Mouse (Mus musculus) lung, embryonic 16.5 days (tissue): ENCODE data around the gene Scyl2. TPM values are rescaled to one million over a fixed set of nuclear protein-coding genes. Genes with fewer than 3 reads are reported as not detected.

ENCODE experiments used
- ATAC-seq: fragments of 200-750 bp; cut with Nextera tagmentation; 2 replicates; pipeline ENCODE4 v1.8.0; 2017; ENCODE audit warnings: low read depth, mild to moderate bottlenecking, moderate library complexity
- H3K27ac ChIP-seq: fragments of 300-500 bp; sonication (generic); 2 replicates; pipeline ENCODE4 v1.5.1; 2014; ENCODE audit warnings: mild to moderate bottlenecking, control low read depth, low read length
- H3K27me3 ChIP-seq: fragments of 300-500 bp; sonication (generic); 2 replicates; pipeline ENCODE4 v1.6.1; 2014; ENCODE audit warnings: low read depth, low read length, mixed read lengths; ENCODE audit not compliant: control insufficient read depth, insufficient read depth
- H3K36me3 ChIP-seq: fragments of 300-500 bp; sonication (generic); 2 replicates; pipeline ENCODE4 v1.6.1; 2014; ENCODE audit warnings: low read length; ENCODE audit not compliant: control insufficient read depth, insufficient read depth
- H3K4me1 ChIP-seq: fragments of 300-500 bp; sonication (generic); replicated peaks from 2 replicates; pipeline ENCODE4 v1.6.1; 2014; ENCODE audit warnings: low read length, mixed read lengths; ENCODE audit not compliant: control insufficient read depth, insufficient read depth
- H3K4me2 ChIP-seq: fragments of 300-500 bp; sonication (generic); 2 replicates; pipeline ENCODE4 v1.6.1; 2014; ENCODE audit warnings: low read depth, low read length, control low read depth
- H3K4me3 ChIP-seq: fragments of 300-500 bp; sonication (generic); 2 replicates; pipeline ENCODE4 v1.5.1; 2014; ENCODE audit warnings: mild to moderate bottlenecking, low read length, control low read depth
- H3K9ac ChIP-seq: fragments of 300-500 bp; sonication (generic); 2 replicates; pipeline ENCODE4 v1.6.1; 2014; ENCODE audit warnings: low read length, control low read depth
- H3K9me3 ChIP-seq: fragments of 300-500 bp; sonication (generic); 2 replicates; pipeline ENCODE4 v1.6.1; 2016; ENCODE audit warnings: low read length; ENCODE audit not compliant: control insufficient read depth
- WGBS: fragments of 180-500 bp; shearing (Covaris S2); extraction: QIAGEN DNeasy Blood & Tissue Kit; methylation state at CpG from one replicate; pipeline ENCODE4 v1.1.7; 2014; 5-methylcytosine and 5-hydroxymethylcytosine counted together
- polyA plus RNA-seq: library from polyadenylated mRNA; unstranded; fragments of >200 nt; fragmentation: Nextera tagmentation; extraction: Ambion mirVana; gene quantifications from 2 replicates; pipeline ENCODE4 v1.2.1, GENCODE M21; 2015

The Scyl2 gene
- polyA plus RNA-seq, 1 experiment from 2014 or later = 7.7 TPM

DNA sequence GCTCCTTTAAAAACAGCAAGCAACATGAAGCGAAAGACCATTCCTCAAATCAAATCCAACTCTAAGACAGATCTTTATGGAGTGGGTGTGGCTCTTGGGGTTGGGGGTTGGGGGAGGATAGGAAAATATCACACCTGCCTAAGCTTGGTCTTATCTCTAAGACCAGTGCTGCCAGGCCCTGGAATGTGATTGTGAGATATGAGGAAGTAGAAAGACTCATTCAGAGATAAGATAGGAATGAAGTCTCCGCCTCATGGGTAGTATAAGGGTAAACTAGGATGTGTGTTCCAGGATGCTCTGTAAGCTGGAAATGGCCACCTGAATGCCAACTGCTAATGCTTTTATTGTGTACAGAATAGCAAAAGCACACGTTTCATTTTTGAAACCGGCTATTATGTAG, 91.8 kb downstream of the Scyl2 start:
- WGBS = 49% methylated on average over 4 of the region's 4 CpGs
- ATAC-seq = no peak
- H3K4me3 ChIP-seq = no peak overlapping the region
- H3K4me2 ChIP-seq = no peak overlapping the region
- no peaks in the 10 kb centered on the region for H3K36me3 ChIP-seq
- H3K27me3 ChIP-seq = no peaks in the 10 kb centered on the region
- H3K27ac ChIP-seq = no peak overlapping the region
- H3K9ac ChIP-seq = no peak overlapping the region
- H3K4me1 ChIP-seq = no peaks in the 10 kb centered on the region
- H3K9me3 ChIP-seq = no peaks in the 10 kb centered on the region

DNA sequence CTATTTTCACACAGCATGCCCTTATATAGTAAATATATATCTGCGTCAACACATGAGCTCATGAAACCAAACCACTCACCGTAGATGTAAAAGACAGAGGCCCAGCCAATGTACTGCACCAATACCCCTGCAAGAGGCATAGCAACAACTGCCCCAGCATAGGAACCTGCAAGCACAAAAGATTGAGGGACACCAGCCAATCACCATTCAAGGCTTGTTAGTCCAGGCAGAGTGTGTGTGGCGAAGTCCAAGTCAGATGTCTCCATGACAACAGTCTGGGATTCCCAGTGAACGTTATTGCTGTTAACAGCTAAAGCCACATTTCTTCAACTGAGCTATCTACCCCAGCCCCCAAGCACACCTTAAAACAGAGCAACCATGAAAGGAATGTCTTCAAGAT, 93.3 kb downstream of the Scyl2 start:
- WGBS = 57% methylated on average over 4 of the region's 4 CpGs
- Histone ChIP-seq H3K9me3 (no peaks in the 10 kb centered on the region), H3K4me1 (no peaks in the 10 kb centered on the region), H3K27me3 (no peaks in the 10 kb centered on the region), H3K9ac (no peak overlapping the region), H3K36me3 (no peaks in the 10 kb centered on the region), H3K4me3 (no peak overlapping the region), H3K4me2 (no peak overlapping the region), H3K27ac (no peak overlapping the region)
- no peak for ATAC-seq

DNA sequence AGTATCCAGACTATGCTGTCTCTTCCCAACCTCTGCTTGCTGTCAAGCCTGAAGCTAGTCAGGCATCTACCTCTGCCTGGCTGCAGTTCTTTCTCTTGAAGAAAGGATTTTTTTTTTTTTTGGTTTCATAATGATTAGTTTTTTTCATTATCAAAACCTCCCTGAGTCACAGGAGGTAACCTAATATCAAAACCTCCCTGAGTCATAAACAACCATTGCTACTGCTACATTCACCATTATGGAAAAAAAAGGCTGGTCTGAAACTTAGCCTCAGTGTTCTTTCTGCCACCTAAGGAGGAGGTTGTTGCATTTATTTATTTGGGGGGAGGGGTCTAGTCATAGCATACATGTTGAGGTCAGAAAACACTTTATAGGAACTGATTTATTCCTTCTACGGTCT, 96.2 kb downstream of the Scyl2 start:
- Histone ChIP-seq H3K9ac (no peak overlapping the region), H3K9me3 (no peaks in the 10 kb centered on the region), H3K27me3 (no peaks in the 10 kb centered on the region), H3K27ac (no peak overlapping the region), H3K4me1 (no peaks in the 10 kb centered on the region), H3K4me2 (no peak overlapping the region), H3K36me3 (no peaks in the 10 kb centered on the region), H3K4me3 (no peak overlapping the region)
- 94% methylated on average over 1 of the region's 1 CpGs for WGBS
- ATAC-seq = no peak

Other genes with a start within 250 kb of the Scyl2 start
- 20.3 and 24.1 TPM in 2 replicates for gene Gas2l3, start 242.3 kb downstream of the Scyl2 start, polyA plus RNA-seq
- gene Nr1h4, start 152.7 kb downstream of the Scyl2 start, polyA plus RNA-seq = 0.16 TPM in 1 of 2 replicates, not detected in the other
- 0.11 and 0.14 TPM in 2 replicates for gene Slc17a8, start 65.0 kb downstream of the Scyl2 start, polyA plus RNA-seq
- gene Actr6, start 46.0 kb upstream of the Scyl2 start, polyA plus RNA-seq = 31.4 and 34.3 TPM in 2 replicates
- 33.3 and 33.5 TPM in 2 replicates for gene Uhrf1bp1l, start 58.7 kb upstream of the Scyl2 start, polyA plus RNA-seq
- 0.20 and 0.80 TPM in 2 replicates for gene Anks1b, start 187.2 kb upstream of the Scyl2 start, polyA plus RNA-seq